Mouse (Mus musculus) heart, embryonic 16.5 days (tissue): ENCODE data around the gene D10Jhu81e. TPM values are rescaled to one million over a fixed set of nuclear protein-coding genes. Genes with fewer than 3 reads are reported as not detected.

Source experiments
- ATAC-seq: fragments of 200-750 bp; cut with Nextera tagmentation; replicated peaks from 2 replicates; pipeline ENCODE4 v1.8.0; 2017; ENCODE audit warnings: moderate number of reproducible peaks; ENCODE audit not compliant: insufficient read depth, low FRiP score; ENCODE audit errors: extremely low read depth
- H3K27ac ChIP-seq: fragments of 300-500 bp; sonication (generic); 2 replicates; pipeline ENCODE4 v1.5.1; 2014; ENCODE audit warnings: mild to moderate bottlenecking, low read length, control low read depth, moderate library complexity
- H3K27me3 ChIP-seq: fragments of 300-500 bp; sonication (generic); 2 replicates; pipeline ENCODE4 v1.6.1; 2014; ENCODE audit warnings: low read length, mixed read lengths; ENCODE audit not compliant: control insufficient read depth, insufficient read depth
- H3K36me3 ChIP-seq: fragments of 300-500 bp; sonication (generic); 2 replicates; pipeline ENCODE4 v1.6.1; 2014; ENCODE audit not compliant: control insufficient read depth, insufficient read depth
- H3K4me1 ChIP-seq: fragments of 300-500 bp; sonication (generic); 2 replicates; pipeline ENCODE4 v1.6.1; 2014; ENCODE audit warnings: low read length, mixed read lengths; ENCODE audit not compliant: control insufficient read depth, insufficient read depth
- H3K4me2 ChIP-seq: fragments of 300-500 bp; sonication (generic); 2 replicates; pipeline ENCODE4 v1.6.1; 2014; ENCODE audit warnings: low read depth, mild to moderate bottlenecking, control low read depth, low read length
- H3K4me3 ChIP-seq: fragments of 300-500 bp; sonication (generic); 2 replicates; pipeline ENCODE4 v1.5.1; 2014; ENCODE audit warnings: mild to moderate bottlenecking, control low read depth, low read length
- H3K9ac ChIP-seq: fragments of 300-500 bp; sonication (generic); 2 replicates; pipeline ENCODE4 v1.6.1; 2014; ENCODE audit warnings: low read length, control low read depth
- H3K9me3 ChIP-seq: fragments of 300-500 bp; sonication (generic); replicated peaks from 2 replicates; pipeline ENCODE4 v1.6.1; 2016; ENCODE audit warnings: low read length; ENCODE audit not compliant: control insufficient read depth
- WGBS: fragments of 180-500 bp; shearing (Covaris S2); extraction: QIAGEN DNeasy Blood & Tissue Kit; methylation state at CpG from one replicate; pipeline ENCODE4 v1.1.7; 2014; 5-methylcytosine and 5-hydroxymethylcytosine counted together
- polyA plus RNA-seq: library from polyadenylated mRNA; unstranded; fragments of >200 nt; fragmentation: Nextera tagmentation; extraction: Ambion mirVana; gene quantifications from 2 replicates; pipeline ENCODE4 v1.2.1, GENCODE M21; 2015

Gene D10Jhu81e
- polyA plus RNA-seq, 1 experiment from 2014 or later: 75.3 TPM

- H3K27me3 ChIP-seq: no peaks in the 10 kb centered on the region
- H3K27ac ChIP-seq: no peak overlapping the region
- no peaks in the 10 kb centered on the region for H3K9me3 ChIP-seq
- peak overlapping the region; percentile 37 for H3K4me2 ChIP-seq
- H3K9ac ChIP-seq: 0 out of 2 replicates have a peak overlapping the region, but pooled peaks have one; percentile 30
- WGBS: 14% methylated on average over 17 of the region's 17 CpGs
- peaks cover 14% of the 10 kb centered on the region for H3K36me3 ChIP-seq
- 0 out of 2 replicates have a peak, but pooled peaks have one; percentile 10 for ATAC-seq
- H3K4me1 ChIP-seq: peaks cover 10% of the 10 kb centered on the region; the same call in 1 of the 2 replicates
- H3K4me3 ChIP-seq: peak overlapping the region; percentile 17
Observed at GRCm38 (mm10) chr10:78159252-78159878, 10.2 kb downstream of the D10Jhu81e start.

- no peaks in the 10 kb centered on the region for H3K9me3 ChIP-seq
- no peak overlapping the region for H3K9ac ChIP-seq
- no peak for ATAC-seq
- H3K4me2 ChIP-seq: no peak overlapping the region
- peaks cover 10% of the 10 kb centered on the region; the same call in 1 of the 2 replicates for H3K4me1 ChIP-seq
- H3K4me3 ChIP-seq: no peak overlapping the region
- H3K36me3 ChIP-seq: peaks cover 11% of the 10 kb centered on the region
- no peak overlapping the region for H3K27ac ChIP-seq
- H3K27me3 ChIP-seq: no peaks in the 10 kb centered on the region
- 74% methylated on average over 15 of the region's 15 CpGs for WGBS
Observed at GRCm38 (mm10) chr10:78158041-78158440, 11.5 kb downstream of the D10Jhu81e start.

- Histone ChIP-seq H3K27ac (no peak overlapping the region), H3K4me3 (no peak overlapping the region), H3K4me2 (no peak overlapping the region), H3K36me3 (0 out of 2 replicates have a peak, but pooled peaks cover under 1% of the 10 kb centered on the region), H3K4me1 (peaks cover 10% of the 10 kb centered on the region; the same call in 1 of the 2 replicates), H3K9me3 (no peaks in the 10 kb centered on the region), H3K27me3 (no peaks in the 10 kb centered on the region), H3K9ac (no peak overlapping the region)
- no peak for ATAC-seq
- WGBS: 52% methylated on average over 6 of the region's 6 CpGs
Observed at GRCm38 (mm10) chr10:78156926-78157325, 12.7 kb downstream of the D10Jhu81e start.

- WGBS: 57% methylated on average over 10 of the region's 10 CpGs
Observed at GRCm38 (mm10) chr10:78148834-78149766, 20.5 kb downstream of the D10Jhu81e start.

GRCm38 (mm10) chr10:78147908-78148441 is 21.6 kb downstream of the D10Jhu81e start:
- Histone ChIP-seq H3K27me3 (no peaks in the 10 kb centered on the region), H3K36me3 (no peaks in the 10 kb centered on the region), H3K4me3 (no peak overlapping the region), H3K4me2 (no peak overlapping the region), H3K9me3 (no peaks in the 10 kb centered on the region), H3K27ac (no peak overlapping the region), H3K4me1 (no peaks in the 10 kb centered on the region), H3K9ac (no peak overlapping the region)
- 62% methylated on average over 4 of the region's 4 CpGs for WGBS
- ATAC-seq: no peak

More at GRCm38 (mm10) chr10:78148834-78149766, 20.5 kb downstream of the D10Jhu81e start:
- no peaks in the 10 kb centered on the region for H3K9me3 ChIP-seq
- no peak overlapping the region for H3K4me3 ChIP-seq
- H3K36me3 ChIP-seq: no peaks in the 10 kb centered on the region
- H3K4me2 ChIP-seq: no peak overlapping the region
- no peak overlapping the region for H3K27ac ChIP-seq
- no peak for ATAC-seq
- no peak overlapping the region for H3K9ac ChIP-seq
- no peaks in the 10 kb centered on the region for H3K27me3 ChIP-seq
- no peaks in the 10 kb centered on the region for H3K4me1 ChIP-seq

DNA sequence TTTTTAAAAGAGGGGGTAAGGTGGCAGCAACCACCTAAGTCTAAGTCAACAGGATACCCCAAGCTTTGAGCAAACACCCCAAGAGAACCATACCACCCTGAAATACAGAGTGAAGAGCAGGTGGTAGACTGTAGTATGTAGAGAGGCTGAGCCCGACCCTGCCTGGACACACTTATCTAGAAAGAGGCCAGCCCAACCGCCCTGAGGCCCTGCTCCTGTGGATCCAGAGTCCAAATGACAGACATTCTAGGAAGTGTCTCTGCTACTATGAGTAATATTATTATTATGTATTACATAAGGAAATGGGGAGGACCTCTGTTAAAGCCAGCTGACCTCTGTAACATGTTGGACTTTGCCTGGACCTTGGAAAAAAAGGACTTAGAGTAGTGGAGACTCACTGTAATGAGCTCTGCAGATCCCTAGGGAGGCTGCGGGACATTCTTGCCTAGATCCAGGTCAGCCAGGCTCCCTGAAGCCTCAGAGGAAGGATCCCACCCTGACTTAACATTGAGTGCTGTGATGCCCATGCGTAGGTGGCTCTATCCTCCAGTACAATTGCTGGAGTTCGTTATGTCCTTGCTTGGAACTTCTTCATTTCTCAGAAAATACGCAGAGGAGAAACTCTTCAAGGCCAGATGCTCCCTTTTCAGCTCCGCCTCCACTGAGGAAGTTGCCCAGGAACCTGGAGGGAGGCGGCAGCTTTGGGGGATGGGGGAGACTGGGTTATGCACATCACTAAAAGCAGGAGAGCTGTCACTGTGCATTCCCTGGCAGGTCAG is 25.7 kb downstream of the D10Jhu81e start:
- H3K9me3 ChIP-seq: no peaks in the 10 kb centered on the region
- no peak for ATAC-seq
- no peak overlapping the region for H3K27ac ChIP-seq
- no peaks in the 10 kb centered on the region for H3K27me3 ChIP-seq
- no peak overlapping the region for H3K4me3 ChIP-seq
- no peak overlapping the region for H3K4me2 ChIP-seq
- no peak overlapping the region for H3K9ac ChIP-seq
- no peaks in the 10 kb centered on the region for H3K4me1 ChIP-seq
- 35% methylated on average over 8 of the region's 8 CpGs for WGBS
- no peaks in the 10 kb centered on the region for H3K36me3 ChIP-seq

DNA sequence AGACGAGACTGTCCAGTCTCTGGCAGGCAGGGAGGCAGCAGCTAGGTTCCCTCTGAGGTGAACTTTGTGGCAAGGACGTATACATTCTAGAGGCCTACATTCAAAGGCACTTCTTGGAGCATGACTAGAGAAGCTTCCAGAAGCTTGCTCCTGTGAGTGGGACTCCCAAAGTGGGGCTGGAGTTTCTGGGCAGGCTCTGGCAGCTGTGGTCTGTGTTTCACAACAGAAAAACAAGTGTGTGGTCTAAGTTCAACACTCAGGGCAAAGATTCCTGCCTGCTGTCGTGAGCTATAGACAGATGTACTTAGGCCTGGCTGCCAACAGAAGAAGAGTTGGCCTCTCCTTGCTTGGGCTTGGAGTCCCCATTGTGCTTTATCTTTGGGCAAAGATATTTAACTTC is 28.7 kb downstream of the D10Jhu81e start:
- WGBS: 68% methylated on average over 3 of the region's 3 CpGs
- Histone ChIP-seq H3K4me3 (no peak overlapping the region), H3K27ac (no peak overlapping the region)

DNA sequence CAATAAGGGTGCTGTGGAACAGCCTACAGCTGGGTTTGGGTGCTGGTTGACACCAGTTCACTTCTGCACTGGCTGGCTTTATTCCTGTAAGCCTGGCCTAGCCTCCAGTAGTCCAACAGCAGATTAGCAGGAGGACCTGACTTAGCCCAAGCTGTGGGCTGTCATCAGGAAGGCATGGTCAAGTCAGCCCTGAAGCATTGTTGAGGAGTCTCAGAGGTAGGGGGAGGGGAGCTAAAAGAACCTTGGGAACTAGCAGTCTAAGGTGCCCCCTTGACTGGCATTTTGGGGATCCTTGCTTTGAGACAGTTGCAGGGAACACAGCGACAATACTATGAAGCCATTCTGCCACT is 29.4 kb downstream of the D10Jhu81e start:
- Histone ChIP-seq H3K27ac (no peak overlapping the region), H3K4me1 (peaks cover 3% of the 10 kb centered on the region), H3K36me3 (no peaks in the 10 kb centered on the region), H3K4me3 (no peak overlapping the region), H3K27me3 (no peaks in the 10 kb centered on the region), H3K4me2 (no peak overlapping the region), H3K9me3 (no peaks in the 10 kb centered on the region), H3K9ac (no peak overlapping the region)
- no peak for ATAC-seq
- WGBS: 88% methylated on average over 1 of the region's 1 CpGs

More for the DNA sequence above, 28.7 kb downstream of the D10Jhu81e start:
- Histone ChIP-seq H3K4me2 (no peak overlapping the region), H3K27me3 (no peaks in the 10 kb centered on the region), H3K9ac (no peak overlapping the region), H3K9me3 (no peaks in the 10 kb centered on the region), H3K4me1 (no peaks in the 10 kb centered on the region), H3K36me3 (no peaks in the 10 kb centered on the region)
- ATAC-seq: no peak
